Mouse (Mus musculus) cerebellum, adult 2 months (tissue): ENCODE measurements around the gene Krtap28-10. TPM values are rescaled to one million over a fixed set of nuclear protein-coding genes. Genes with fewer than 3 reads are reported as not detected.

Source experiments
- DNase-seq, 2 experiments: peaks; one replicate each; pipeline ENCODE4 v3.0.0; 2021
- H3K27ac ChIP-seq: fragments of 200-500 bp; 2 replicates; pipeline ENCODE4 v1.5.1; 2012; ENCODE audit warnings: low read length, control low read depth, inconsistent platforms; ENCODE audit not compliant: insufficient read depth
- H3K27me3 ChIP-seq: fragments of 200-500 bp; 2 replicates; pipeline ENCODE4 v1.6.1; 2012; ENCODE audit warnings: inconsistent platforms, mild to moderate bottlenecking, low read length, moderate library complexity; ENCODE audit not compliant: control insufficient read depth, insufficient read depth
- H3K4me1 ChIP-seq: fragments of 200-500 bp; 2 replicates; pipeline ENCODE4 v1.6.1; 2011; ENCODE audit warnings: low read length; ENCODE audit not compliant: control insufficient read depth, insufficient read depth
- H3K4me3 ChIP-seq: fragments of 200-500 bp; replicated peaks from 2 replicates; pipeline ENCODE3; 2011; ENCODE audit warnings: mild to moderate bottlenecking, low read depth, low read length, control low read depth; ENCODE audit not compliant: insufficient read depth
- CTCF ChIP-seq: fragments of 200-500 bp; IDR thresholded peaks from 2 replicates; pipeline ENCODE4 v1.5.1; 2011; ENCODE audit warnings: low read depth, mild to moderate bottlenecking, control low read depth, low read length, moderate library complexity, borderline replicate concordance; ENCODE audit not compliant: insufficient read depth
- POLR2A ChIP-seq: fragments of 200-500 bp; IDR thresholded peaks from 2 replicates; pipeline ENCODE4 v1.6.1; 2011; ENCODE audit warnings: low read length, control low read depth, borderline replicate concordance; ENCODE audit not compliant: insufficient read depth
- WGBS: fragments of 180-500 bp; shearing (Covaris S2); methylation state at CpG from one replicate; pipeline ENCODE4 v1.1.7; 2018; 5-methylcytosine and 5-hydroxymethylcytosine counted together
- polyA plus RNA-seq: library from polyadenylated mRNA; depleted of rRNA; stranded (reverse); fragments of >200 nt; gene quantifications from 2 replicates; pipeline ENCODE4 v1.2.3, GENCODE M21; 2012; rRNA removed

Gene Krtap28-10
- polyA plus RNA-seq = not detected in 2 replicates

GRCm38 (mm10) chr1:83042380-83042779 lies at the start of gene Krtap28-10:
Krtap28-10 (minus strand) TSS chr1:83042480.
- 89% methylated on average over 2 of the region's 2 CpGs for WGBS
- Histone ChIP-seq H3K27me3 (no peaks in the 10 kb centered on the region), H3K4me3 (no peak within 1 kb of the TSS)

GRCm38 (mm10) chr1:83091268-83091667 lies 49.0 kb upstream of the Krtap28-10 start:
- DNase-seq = no peak
- Histone ChIP-seq H3K27ac (no peak overlapping the region), H3K4me3 (no peak overlapping the region), H3K27me3 (no peaks in the 10 kb centered on the region), H3K4me1 (no peaks in the 10 kb centered on the region)
- WGBS = 53% methylated on average over 3 of the region's 3 CpGs
- TF ChIP-seq POLR2A (no peak), CTCF (no peak)

More at GRCm38 (mm10) chr1:83042380-83042779, at the start of gene Krtap28-10:
- Histone ChIP-seq H3K4me1 (no peaks in the 10 kb centered on the region), H3K27ac (no peak within 1 kb of the TSS)
- no peak for DNase-seq
- TF ChIP-seq POLR2A = no peak
- TF ChIP-seq CTCF = no peak

GRCm38 (mm10) chr1:83084790-83085189 lies 42.5 kb upstream of the Krtap28-10 start:
- Histone ChIP-seq H3K4me1 (no peaks in the 10 kb centered on the region), H3K27ac (no peak overlapping the region), H3K4me3 (no peak overlapping the region), H3K27me3 (no peaks in the 10 kb centered on the region)
- 89% methylated on average over 2 of the region's 2 CpGs for WGBS
- TF ChIP-seq POLR2A = no peak
- no peak for TF ChIP-seq CTCF
- no peak for DNase-seq

GRCm38 (mm10) chr1:83077016-83077415 lies 34.7 kb upstream of the Krtap28-10 start:
- WGBS = 89% methylated on average over 6 of the region's 6 CpGs
- no peak for DNase-seq
- Histone ChIP-seq H3K4me3 (no peak overlapping the region), H3K27me3 (no peaks in the 10 kb centered on the region), H3K27ac (no peak overlapping the region), H3K4me1 (no peaks in the 10 kb centered on the region)
- TF ChIP-seq CTCF = no peak
- no peak for TF ChIP-seq POLR2A

- TF ChIP-seq POLR2A (no peak), CTCF (peak; percentile 41; the same call in 1 of the 2 replicates)
- 51% methylated on average over 11 of the region's 11 CpGs for WGBS
- no peak overlapping the region for H3K27ac ChIP-seq
- DNase-seq = no peak
- no peaks in the 10 kb centered on the region for H3K27me3 ChIP-seq
- H3K4me3 ChIP-seq = no peak overlapping the region
- no peaks in the 10 kb centered on the region for H3K4me1 ChIP-seq
Measured at GRCm38 (mm10) chr1:83076190-83076917, 34.1 kb upstream of the Krtap28-10 start.

GRCm38 (mm10) chr1:83075526-83076189 lies 33.4 kb upstream of the Krtap28-10 start:
- Histone ChIP-seq H3K27ac (no peak overlapping the region), H3K4me3 (no peak overlapping the region), H3K4me1 (no peaks in the 10 kb centered on the region), H3K27me3 (no peaks in the 10 kb centered on the region)
- TF ChIP-seq POLR2A = no peak
- TF ChIP-seq CTCF = no peak
- no peak for DNase-seq
- 46% methylated on average over 15 of the region's 15 CpGs for WGBS

- WGBS = 32% methylated on average over 10 of the region's 10 CpGs
- H3K27me3 ChIP-seq = no peaks in the 10 kb centered on the region
- no peaks in the 10 kb centered on the region; the same call in 1 of the 2 replicates for H3K4me1 ChIP-seq
- H3K4me3 ChIP-seq = no peak overlapping the region
- DNase-seq = no peak
- H3K27ac ChIP-seq = no peak overlapping the region
- TF ChIP-seq CTCF (no peak), POLR2A (no peak)
Measured at GRCm38 (mm10) chr1:83067205-83067604, 24.9 kb upstream of the Krtap28-10 start.

GRCm38 (mm10) chr1:83066577-83066976 lies 24.3 kb upstream of the Krtap28-10 start:
- Histone ChIP-seq H3K4me1 (no peaks in the 10 kb centered on the region; the same call in 1 of the 2 replicates), H3K27ac (no peak overlapping the region), H3K27me3 (no peaks in the 10 kb centered on the region), H3K4me3 (no peak overlapping the region)
- TF ChIP-seq POLR2A (no peak), CTCF (no peak)
- 93% methylated on average over 4 of the region's 4 CpGs for WGBS
- DNase-seq = no peak
